Mouse (Mus musculus): ENCODE results near the gene Rhox13.

Rhox13 gene

GRCm38 (mm10) chrX:38120982-38121381 is at the start of gene Rhox13:
Rhox13 (plus strand) TSS chrX:38121219.
- no peak for DNase-seq

GRCm38 (mm10) chrX:38084226-38084625 is 36.8 kb upstream of the Rhox13 start:
- DNase-seq = no peak

GRCm38 (mm10) chrX:38085041-38085440 is 36.0 kb upstream of the Rhox13 start, which contains the start of gene Rhox11:
Rhox11 (minus strand) TSS chrX:38085141.
- DNase-seq = no peak

- no peak for DNase-seq
Measured at GRCm38 (mm10) chrX:38110807-38111206, 10.2 kb upstream of the Rhox13 start, which contains the start of gene Rhox12. Rhox12 (minus strand) TSS chrX:38110907.

- no peak for DNase-seq
Measured at GRCm38 (mm10) chrX:38121478-38121877, 459 bp downstream of the Rhox13 start.

GRCm38 (mm10) chrX:38159097-38159496 is 38.1 kb downstream of the Rhox13 start:
- DNase-seq = no peak

- no peak for DNase-seq
Measured at GRCm38 (mm10) chrX:38165315-38165714, 44.3 kb downstream of the Rhox13 start.

- DNase-seq = no peak
Measured at GRCm38 (mm10) chrX:38166064-38166463, 45.0 kb downstream of the Rhox13 start.

GRCm38 (mm10) chrX:38166592-38166991 is 45.6 kb downstream of the Rhox13 start:
- no peak for DNase-seq
